Mouse (Mus musculus) heart, adult 2 months (tissue): ENCODE measurements around the gene Agpat1.

Experiments
- CTCF ChIP-seq: fragments of 200-600 bp; IDR thresholded peaks from 2 replicates; pipeline ENCODE4 v1.8.1; 2022; ENCODE audit warnings: antibody characterized with exemption, mild to moderate bottlenecking, moderate library complexity
- EP300 ChIP-seq: fragments of 200-500 bp; IDR thresholded peaks from 2 replicates; pipeline ENCODE4 v1.6.1; 2011; ENCODE audit warnings: low read depth, low read length, control low read depth; ENCODE audit not compliant: insufficient read depth
- POLR2A ChIP-seq: fragments of 200-500 bp; IDR thresholded peaks from 2 replicates; pipeline ENCODE4 v1.6.1; 2011; ENCODE audit warnings: mild to moderate bottlenecking, low read depth, low read length, control low read depth; ENCODE audit not compliant: insufficient read depth

DNA sequence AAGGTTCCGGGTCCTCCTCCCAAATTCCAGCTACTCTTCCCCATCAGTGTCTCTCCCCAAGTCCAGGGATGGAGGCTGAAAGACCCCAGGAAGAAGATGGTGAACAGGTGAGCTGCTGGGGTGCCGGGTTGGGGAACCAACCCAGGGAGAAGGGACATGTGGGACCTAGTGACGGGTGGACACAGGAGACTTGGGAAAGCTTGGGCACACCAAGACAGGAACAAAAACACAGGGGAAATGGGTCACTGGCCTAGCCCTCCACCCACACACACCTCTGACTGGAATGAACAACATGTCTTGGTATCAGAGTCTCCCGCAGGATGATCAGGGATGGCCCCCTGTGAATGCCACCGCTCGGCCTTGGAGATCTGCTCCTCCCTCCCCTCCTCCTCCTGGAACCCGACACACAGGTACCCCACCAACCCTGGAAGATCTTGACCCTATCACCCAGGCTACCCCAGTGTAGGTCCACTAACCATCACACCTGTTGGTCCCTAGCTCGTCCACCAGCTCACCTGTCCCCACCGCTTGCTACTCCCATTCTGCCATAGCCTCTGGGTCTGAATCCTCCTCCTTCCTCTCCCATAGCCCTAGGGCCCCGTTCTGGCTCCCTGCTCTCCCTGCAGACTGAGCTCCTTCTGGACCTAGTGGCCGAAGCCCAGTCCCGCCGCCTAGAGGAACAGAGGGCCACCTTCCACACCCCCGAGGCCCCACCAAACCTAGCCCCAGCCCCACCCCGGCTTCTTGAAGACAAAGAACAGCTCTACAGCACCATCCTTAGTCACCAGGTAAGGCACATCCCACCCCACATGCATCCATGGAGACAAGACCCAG lies 13.7 kb upstream of the Agpat1 start:
- TF ChIP-seq CTCF: no peak
- TF ChIP-seq POLR2A: no peak
- no peak for TF ChIP-seq EP300
